Mouse (Mus musculus): ENCODE measurements around the gene Gm14440. TPM values are rescaled to one million over a fixed set of nuclear protein-coding genes. Genes with fewer than 3 reads are reported as not detected.

Gene Gm14440
- total RNA-seq (2023; ENCODE audit: inconsistent age), result 1.9 to 2.9 TPM in 2 of 4 replicates, not detected in the others

DNA sequence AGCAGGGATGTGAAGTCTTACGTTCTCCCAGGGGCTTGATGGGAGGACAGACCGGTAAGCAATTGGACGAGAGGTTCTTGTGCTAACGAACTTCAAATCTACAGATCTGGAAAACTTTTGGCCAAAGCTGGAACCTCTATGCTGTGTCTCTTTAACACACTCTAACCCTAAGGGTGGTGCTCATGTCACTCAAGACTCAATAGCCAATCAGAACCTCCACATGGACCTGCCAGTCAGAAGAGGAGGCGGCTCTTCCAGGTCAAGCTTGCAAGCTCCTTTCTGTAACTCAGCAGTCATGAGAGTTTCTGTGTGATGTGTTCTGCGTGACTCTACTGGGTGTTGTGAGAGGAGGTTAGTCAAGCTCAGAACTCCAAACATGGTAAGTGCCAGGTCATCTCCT lies at the start of gene Gm14440:
Gene Gm14440 (plus strand): TSS at position 301 of the 400 bp plus-strand sequence.

Other genes starting within 250 kb of the Gm14440 start
- gene Gm14393, start 207.3 kb upstream of the Gm14440 start, total RNA-seq (2023; ENCODE audit: inconsistent age), result not detected in 4 replicates
- 1.1 to 4.9 TPM (median 1.9 TPM) in 4 replicates for gene Gm14399, start 133.1 kb upstream of the Gm14440 start, total RNA-seq (2023; ENCODE audit: inconsistent age)
- gene Gm14443, start 99.3 kb upstream of the Gm14440 start, total RNA-seq (2023; ENCODE audit: inconsistent age), result not detected in 4 replicates
- gene Gm14391, start 68.2 kb upstream of the Gm14440 start, total RNA-seq (2023; ENCODE audit: inconsistent age), result 7.9 to 11.6 TPM (median 10.7 TPM) in 4 replicates
- 5.0 to 6.7 TPM (median 5.8 TPM) in 4 replicates for gene Gm4631, start 63.1 kb downstream of the Gm14440 start, total RNA-seq (2023; ENCODE audit: inconsistent age)
- gene Zfp968, start 97.3 kb downstream of the Gm14440 start, total RNA-seq (2023; ENCODE audit: inconsistent age), result 1.3 to 1.9 TPM (median 1.4 TPM) in 4 replicates
- 0.97 to 3.7 TPM (median 2.9 TPM) in 3 of 4 replicates, not detected in the other for gene Gm4724, start 160.7 kb downstream of the Gm14440 start, total RNA-seq (2023; ENCODE audit: inconsistent age)
- 2.4 to 3.2 TPM (median 3.2 TPM) in 3 of 4 replicates, not detected in the other for gene Zfp965, start 194.9 kb downstream of the Gm14440 start, total RNA-seq (2023; ENCODE audit: inconsistent age)

All from B cell, adult (primary cell).